Mouse (Mus musculus): ENCODE results near the gene Ccdc34.

- TF ChIP-seq MYOG (IDR thresholded peaks at IDR 0.05; ENCODE audit: control insufficient read depth in 1 of 3, insufficient read depth in 1 of 3, insufficient read length in 2 of 3, low read depth in 2 of 3) (no peak), POLR2A (IDR thresholded peaks at IDR 0.05; ENCODE audit: insufficient read length, low read depth) (no peak)
Observed at GRCm38 (mm10) chr2:110165003-110165402, 147.4 kb downstream of the Ccdc34 start.

All from myocyte (in vitro differentiated cells).